Mouse (Mus musculus) ES-E14 (cell line): Measurements from ENCODE around the gene Selenow. TPM values are rescaled to one million over a fixed set of nuclear protein-coding genes. Genes with fewer than 3 reads are reported as not detected.
A peak's percentile ranks its signal among the peaks of the same experiment; 100 is the strongest.

Experiments used
- DNase-seq: peaks from one replicate; pipeline ENCODE4 v3.0.0-alpha.2; 2013; ENCODE audit warnings: low read depth, low spot score
- H3K27ac ChIP-seq: 2 replicates; pipeline ENCODE4 v1.5.1; 2012; ENCODE audit warnings: low read depth, mild to moderate bottlenecking, low read length, moderate library complexity, mixed read lengths; ENCODE audit not compliant: poor library complexity, insufficient read depth, severe bottlenecking
- H3K36me3 ChIP-seq: 2 replicates; pipeline ENCODE4 v1.6.1; 2012; ENCODE audit warnings: mild to moderate bottlenecking, low read length, moderate library complexity, mixed read lengths; ENCODE audit not compliant: control insufficient read depth, poor library complexity, insufficient read depth, severe bottlenecking
- H3K4me1 ChIP-seq, 2 experiments: fragments of 150-350 bp in 1 of 2; sonication (generic) in 1 of 2; 2 replicates each; pipeline ENCODE4 v1.6.1; 2012; ENCODE audit warnings: low read length in 2 of 2, mild to moderate bottlenecking in 1 of 2, mixed read lengths in 1 of 2; ENCODE audit not compliant: control insufficient read depth in 2 of 2, insufficient read depth in 2 of 2, poor library complexity in 1 of 2
- H3K4me3 ChIP-seq, 2 experiments: fragments of 150-350 bp in 1 of 2; sonication (generic) in 1 of 2; 2 replicates each; pipeline ENCODE4 v1.5.1; 2012; ENCODE audit warnings: low read length in 2 of 2, low read depth in 1 of 2, mild to moderate bottlenecking in 1 of 2, mixed read lengths in 1 of 2; ENCODE audit not compliant: insufficient read depth in 1 of 2, poor library complexity in 1 of 2, severe bottlenecking in 1 of 2
- H3K9ac ChIP-seq: 2 replicates; pipeline ENCODE4 v1.6.1; 2012; ENCODE audit warnings: low read depth, mild to moderate bottlenecking, low read length, mixed read lengths; ENCODE audit not compliant: poor library complexity, insufficient read depth, severe bottlenecking
- H3K9me3 ChIP-seq: fragments of 150-350 bp; sonication (generic); 2 replicates; pipeline ENCODE4 v1.6.1; 2012; ENCODE audit warnings: low read depth, mild to moderate bottlenecking, low read length; ENCODE audit not compliant: control insufficient read depth, insufficient read depth
- CHD2 ChIP-seq: IDR thresholded peaks from 2 replicates; pipeline ENCODE4 v1.6.1; 2014; ENCODE audit warnings: mild to moderate bottlenecking, low read depth, low read length, inconsistent platforms
- HCFC1 ChIP-seq: IDR thresholded peaks from 2 replicates; pipeline ENCODE4 v1.6.1; 2012; ENCODE audit warnings: low read length, inconsistent platforms, borderline replicate concordance; ENCODE audit not compliant: insufficient read depth
- MAFK ChIP-seq: IDR thresholded peaks from 2 replicates; pipeline ENCODE4 v1.6.1; 2014; ENCODE audit warnings: mild to moderate bottlenecking, low read depth, low read length, inconsistent platforms; ENCODE audit not compliant: insufficient read depth
- ZC3H11A ChIP-seq: IDR thresholded peaks from 2 replicates; pipeline ENCODE4 v1.6.1; 2012; ENCODE audit warnings: low read depth, mild to moderate bottlenecking, inconsistent platforms, low read length, borderline replicate concordance
- ZNF384 ChIP-seq: IDR thresholded peaks from 2 replicates; pipeline ENCODE4 v1.6.1; 2012; ENCODE audit warnings: low read depth, low read length, inconsistent platforms
- in situ Hi-C, 2 experiments: fragments of 600-800 bp; cut with MboI; formaldehyde crosslinking; loops; one replicate each; pipeline ENCODE4 v1.15.1; 2025; ENCODE audit warnings: low sequenced_read_pairs in 2 of 2, inconsistent platforms in 1 of 2; ENCODE audit not compliant: unreplicated experiment in 2 of 2
- total RNA-seq: library from RNA; depleted of rRNA; stranded (reverse); fragments of 300-350 nt; gene quantifications from 2 replicates; pipeline ENCODE4 v1.2.3, GENCODE M21; 2012

Gene Selenow
- total RNA-seq, 1 experiment, result 54.0 TPM

GRCm38 (mm10) chr7:15905861-15906260 lies 16.3 kb downstream of the Selenow start:
- Histone ChIP-seq H3K36me3 (no peaks in the 10 kb centered on the region), H3K4me1 (peaks cover 4% of the 10 kb centered on the region in 2 experiments), H3K9me3 (no peaks in the 10 kb centered on the region), H3K9ac (no peak overlapping the region), H3K4me3 (no peak overlapping the region), H3K27ac (no peak overlapping the region)
- DNase-seq, result no peak
- in situ Hi-C loops, result no loop called here
- no peak for TF ChIP-seq HCFC1
- TF ChIP-seq ZC3H11A, result no peak
- no peak for TF ChIP-seq MAFK
- TF ChIP-seq ZNF384, result no peak
- TF ChIP-seq CHD2, result no peak

DNA sequence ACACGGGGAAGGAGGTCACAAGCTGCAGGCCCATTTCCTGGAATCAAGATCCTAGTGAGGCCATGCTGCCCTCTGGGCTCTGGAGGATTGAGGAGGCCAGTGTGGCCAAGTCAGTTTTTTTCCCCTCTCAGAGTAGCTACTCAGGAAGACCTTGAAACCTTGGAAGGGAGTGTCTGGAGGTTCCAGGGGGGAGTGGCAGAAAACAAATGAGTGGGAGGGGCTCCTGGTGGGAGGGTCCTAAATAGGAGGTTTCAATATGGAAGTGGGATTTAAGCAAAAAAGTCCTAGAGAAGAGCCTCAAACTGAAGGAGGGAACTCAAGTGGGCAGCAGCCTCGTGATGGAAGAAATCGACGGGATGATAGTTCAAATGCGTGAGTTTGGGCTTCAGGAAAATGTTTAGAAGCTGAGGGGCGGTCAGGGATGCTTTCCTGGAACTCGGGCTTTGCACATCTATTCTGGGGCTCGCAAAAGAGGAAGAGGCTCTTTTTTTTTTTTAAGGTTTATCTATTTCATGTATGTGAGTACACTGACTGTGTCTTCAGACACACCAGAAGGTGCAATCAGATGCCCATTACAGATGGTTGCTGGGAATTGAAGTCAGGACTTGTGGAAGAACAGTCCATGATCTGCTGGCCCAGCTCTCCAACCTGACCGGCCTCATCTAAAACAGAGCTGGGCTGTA lies 20.7 kb downstream of the Selenow start:
- no peaks in the 10 kb centered on the region for H3K36me3 ChIP-seq
- DNase-seq, result peak; percentile 70
- no peak for TF ChIP-seq CHD2
- no peak for TF ChIP-seq ZC3H11A
- no peak overlapping the region for H3K9ac ChIP-seq
- H3K9me3 ChIP-seq, result no peaks in the 10 kb centered on the region
- H3K27ac ChIP-seq, result no peak overlapping the region
- H3K4me3 ChIP-seq, result no peak overlapping the region
- H3K4me1 ChIP-seq, result peaks cover 4 to 6% of the 10 kb centered on the region in 2 experiments
- in situ Hi-C loops, result no loop called here

DNA sequence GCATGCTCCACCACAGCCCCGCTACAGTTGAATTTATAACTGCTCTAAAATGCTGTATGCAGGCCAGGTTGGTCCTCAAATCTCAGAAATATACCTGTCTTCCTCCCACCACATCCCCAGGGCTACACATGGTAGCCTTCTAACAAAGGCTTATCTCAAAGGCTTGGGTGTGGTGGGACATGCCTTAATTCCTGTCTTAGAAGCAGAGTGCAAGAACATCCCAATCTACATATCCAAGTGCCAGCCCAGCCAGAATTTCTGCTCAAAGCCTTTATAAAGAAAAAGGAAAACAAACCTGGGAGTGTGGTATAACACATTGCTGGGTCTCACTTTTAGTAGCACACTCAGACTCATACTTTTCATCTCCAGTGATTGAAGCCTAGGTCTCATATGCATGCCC lies 28.0 kb downstream of the Selenow start:
- Histone ChIP-seq H3K9ac (no peak overlapping the region), H3K4me1 (peaks cover 4 to 12% of the 10 kb centered on the region in 2 experiments; a peak in 3 of 4 replicates), H3K9me3 (no peaks in the 10 kb centered on the region), H3K36me3 (no peaks in the 10 kb centered on the region), H3K27ac (no peak overlapping the region; the same call in 1 of the 2 replicates), H3K4me3 (no peak overlapping the region)
- peak; percentile 56 for DNase-seq
- in situ Hi-C loops, result no loop called here
- TF ChIP-seq HCFC1 (no peak), MAFK (no peak), CHD2 (no peak)

DNA sequence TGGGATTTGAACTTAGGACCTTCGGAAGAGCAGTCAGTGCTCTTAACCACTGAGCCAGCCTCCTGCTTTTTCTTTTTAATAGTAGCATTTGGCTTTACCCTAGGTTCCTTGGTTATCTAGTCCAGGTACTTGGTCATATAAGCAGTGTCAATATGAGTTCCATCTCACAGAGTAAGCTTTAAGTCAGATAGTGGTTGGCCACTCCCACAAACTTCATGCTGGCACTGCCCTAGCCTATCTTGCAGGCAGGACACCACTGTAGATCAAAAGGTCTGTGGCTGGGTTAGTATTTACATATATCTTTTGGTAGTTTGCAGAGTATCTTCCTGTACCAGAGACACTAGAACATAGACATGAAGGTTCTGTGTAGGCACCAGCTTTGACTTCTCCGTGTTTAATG lies 38.1 kb downstream of the Selenow start:
- DNase-seq, result no peak
- Histone ChIP-seq H3K36me3 (no peaks in the 10 kb centered on the region), H3K4me3 (no peak overlapping the region), H3K27ac (no peak overlapping the region), H3K9me3 (no peaks in the 10 kb centered on the region), H3K9ac (no peak overlapping the region), H3K4me1 (no peaks in the 10 kb centered on the region)
- TF ChIP-seq ZC3H11A (no peak), CHD2 (no peak), ZNF384 (no peak), HCFC1 (no peak)
- in situ Hi-C loops, result no loop called here

GRCm38 (mm10) chr7:15882317-15882716 lies 39.9 kb downstream of the Selenow start, which contains the start of gene Crxos:
TSS of gene Crxos (plus strand) at chr7:15882617.
- no peak for DNase-seq
- no peak for TF ChIP-seq HCFC1
- TF ChIP-seq MAFK, result no peak
- no peak for TF ChIP-seq ZC3H11A
- TF ChIP-seq ZNF384, result no peak
- no peak for TF ChIP-seq CHD2
- Histone ChIP-seq H3K4me1 (no peaks in the 10 kb centered on the region), H3K9ac (no peak within 1 kb of the TSS), H3K9me3 (no peaks in the 10 kb centered on the region), H3K27ac (no peak within 1 kb of the TSS), H3K4me3 (no peak within 1 kb of the TSS), H3K36me3 (no peaks in the 10 kb centered on the region)
- in situ Hi-C loops, result no loop called here
